Mouse (Mus musculus) testis, adult 2 months (tissue): Measurements from ENCODE around the gene Smco1.

Experiments
- CTCF ChIP-seq: fragments of 200-500 bp; IDR thresholded peaks from 2 replicates; pipeline ENCODE4 v1.5.1; 2012; ENCODE audit warnings: low read depth, mild to moderate bottlenecking, inconsistent platforms, low read length, moderate library complexity; ENCODE audit not compliant: control insufficient read depth, insufficient read depth, insufficient replicate concordance
- POLR2A ChIP-seq: fragments of 200-500 bp; IDR thresholded peaks from 2 replicates; pipeline ENCODE4 v1.6.1; 2012; ENCODE audit warnings: low read depth, mild to moderate bottlenecking, inconsistent platforms, low read length, moderate library complexity; ENCODE audit not compliant: control insufficient read depth

DNA sequence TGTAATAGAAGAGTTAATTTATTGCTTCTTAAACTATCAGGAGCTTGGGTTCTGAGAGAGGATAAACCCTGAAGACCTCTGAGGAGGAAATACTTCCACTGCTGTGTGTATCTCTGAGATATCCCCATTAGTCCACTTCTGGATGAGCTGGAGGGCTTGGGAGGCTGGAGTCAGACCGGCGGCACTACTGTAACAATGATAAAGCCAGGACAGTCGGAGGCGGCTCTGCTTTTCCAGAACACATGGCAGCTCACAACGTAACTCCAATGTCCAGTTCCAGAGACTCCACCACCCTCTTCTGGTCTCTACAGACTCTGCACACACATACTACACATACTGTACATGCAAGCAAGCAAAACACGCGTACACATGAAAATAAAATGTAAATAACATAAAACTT lies 32.6 kb downstream of the Smco1 start:
- no peak for TF ChIP-seq CTCF
- no peak for TF ChIP-seq POLR2A
